Mouse (Mus musculus) right cerebral cortex, postnatal 25 days (tissue): ENCODE measurements around the gene Mettl9.

Source experiments
- DNase-seq: peaks from one replicate; pipeline ENCODE4 v3.0.0; 2022

The Mettl9 gene

GRCm38 (mm10) chr7:121045671-121046453, 11.6 kb downstream of the Mettl9 start:
- DNase-seq: no peak

- no peak for DNase-seq
Measured at GRCm38 (mm10) chr7:121047624-121048023, 13.4 kb downstream of the Mettl9 start.

- no peak for DNase-seq
Measured at GRCm38 (mm10) chr7:121053071-121053470, 18.8 kb downstream of the Mettl9 start.

GRCm38 (mm10) chr7:121059477-121060218, 25.4 kb downstream of the Mettl9 start:
- no peak for DNase-seq

GRCm38 (mm10) chr7:121064309-121064708, 30.1 kb downstream of the Mettl9 start:
- no peak for DNase-seq

- no peak for DNase-seq
Measured at GRCm38 (mm10) chr7:121071276-121071675, 37.0 kb downstream of the Mettl9 start.

GRCm38 (mm10) chr7:121072506-121072905, 38.3 kb downstream of the Mettl9 start:
- DNase-seq: no peak

GRCm38 (mm10) chr7:121074281-121074680, 40.0 kb downstream of the Mettl9 start, which contains the start of gene Igsf6:
Igsf6 (minus strand) TSS chr7:121074572.
- no peak for DNase-seq

- no peak for DNase-seq
Measured at GRCm38 (mm10) chr7:121074801-121075400, 40.7 kb downstream of the Mettl9 start.

GRCm38 (mm10) chr7:121075416-121075815, 41.2 kb downstream of the Mettl9 start:
- DNase-seq: no peak

GRCm38 (mm10) chr7:121077311-121077710, 43.1 kb downstream of the Mettl9 start:
- DNase-seq: no peak

GRCm38 (mm10) chr7:121077829-121078228, 43.6 kb downstream of the Mettl9 start:
- DNase-seq: peak; percentile 61

GRCm38 (mm10) chr7:121081350-121081749, 47.1 kb downstream of the Mettl9 start, which contains the start of gene Otoa:
Otoa (plus strand) TSS chr7:121081650.
- DNase-seq: no peak

GRCm38 (mm10) chr7:121081816-121082215, 47.6 kb downstream of the Mettl9 start:
- DNase-seq: no peak

GRCm38 (mm10) chr7:121082949-121083513, 48.8 kb downstream of the Mettl9 start:
- DNase-seq: no peak

- DNase-seq: no peak
Measured at GRCm38 (mm10) chr7:121084840-121085453, 50.7 kb downstream of the Mettl9 start.

- no peak for DNase-seq
Measured at GRCm38 (mm10) chr7:121085500-121085899, 51.3 kb downstream of the Mettl9 start.

GRCm38 (mm10) chr7:121088745-121089144, 54.5 kb downstream of the Mettl9 start:
- no peak for DNase-seq

- DNase-seq: no peak
Measured at GRCm38 (mm10) chr7:121090748-121091147, 56.5 kb downstream of the Mettl9 start.

- DNase-seq: no peak
Measured at GRCm38 (mm10) chr7:121093026-121093425, 58.8 kb downstream of the Mettl9 start.

GRCm38 (mm10) chr7:121098614-121099389, 64.6 kb downstream of the Mettl9 start:
- DNase-seq: no peak

GRCm38 (mm10) chr7:121107851-121108250, 73.6 kb downstream of the Mettl9 start:
- DNase-seq: no peak
